Mouse (Mus musculus): ENCODE data around the gene Gm21028.
"Not testable (repeated sequence)": the region's sequence is repeated elsewhere in the genome, so short reads cannot be mapped to it uniquely, and the experiment has no call there.

Gene Gm21028

DNA sequence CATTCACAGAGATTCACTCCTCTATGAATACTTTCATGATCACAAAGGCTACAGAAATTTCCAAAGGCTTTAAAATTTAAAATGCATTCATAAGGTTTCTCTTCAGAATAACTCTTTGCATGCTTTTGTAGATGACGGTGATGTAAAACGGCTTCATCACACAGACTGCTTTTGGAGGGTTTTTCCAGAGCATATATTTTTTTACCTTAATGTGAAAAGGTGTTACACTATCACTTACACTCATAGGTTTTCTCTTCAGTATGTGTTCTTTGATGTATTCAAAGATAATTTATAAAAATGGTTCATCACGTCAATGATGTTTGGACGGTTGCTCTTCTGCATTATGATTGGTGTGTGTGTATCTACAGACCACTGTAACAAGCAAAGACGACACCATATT, at the start of gene Gm21028:
Gene Gm21028 (minus strand): TSS at position 101 of the 400 bp plus-strand sequence.
- DNase-seq (ENCODE audit: low read depth, low spot score), result no peak

DNA sequence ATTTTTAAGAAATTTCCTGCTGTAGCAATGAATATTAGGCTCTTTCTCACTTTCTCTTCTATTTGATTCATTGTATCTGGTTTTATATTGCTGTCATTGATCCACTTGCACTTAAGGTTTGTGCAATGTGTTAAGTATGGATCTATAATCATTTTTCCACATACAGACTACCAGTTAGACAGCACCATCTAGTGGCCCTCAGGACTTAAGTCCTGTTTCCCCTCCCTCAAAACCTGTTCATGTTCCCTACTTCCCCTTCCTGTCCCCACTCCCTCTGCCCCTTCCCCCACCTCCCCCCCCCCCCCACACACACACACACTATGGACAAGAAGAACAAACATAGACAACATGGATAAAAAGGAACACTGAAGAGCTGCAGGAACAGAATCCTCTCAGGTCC, 17.3 kb upstream of the Gm21028 start:
- not testable (repeated sequence) for DNase-seq (ENCODE audit: low read depth, low spot score)

DNA sequence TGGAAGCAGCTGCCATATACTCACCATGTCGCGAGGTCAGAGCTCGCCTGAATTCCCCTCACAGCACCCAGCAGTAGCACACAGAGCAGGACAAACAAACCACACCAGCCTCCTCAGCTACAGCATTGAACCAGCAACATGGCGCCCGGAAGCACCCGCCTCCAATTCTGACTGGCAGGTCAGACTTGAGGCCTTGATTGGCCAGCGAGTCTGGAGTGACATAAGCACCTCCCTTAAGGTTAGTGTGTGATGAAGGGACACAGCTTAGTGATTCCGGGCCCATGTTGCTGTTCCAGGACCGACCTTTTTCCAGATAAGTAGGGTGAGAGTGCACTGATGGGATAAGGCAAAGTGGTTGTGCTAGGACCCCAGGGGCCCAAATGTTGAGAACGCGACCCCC, 14.0 kb upstream of the Gm21028 start, which contains the start of gene Zfp977:
Gene Zfp977 (minus strand): TSS at position 135 of the 400 bp plus-strand sequence.
- not testable (repeated sequence) for DNase-seq (ENCODE audit: low read depth, low spot score)

DNA sequence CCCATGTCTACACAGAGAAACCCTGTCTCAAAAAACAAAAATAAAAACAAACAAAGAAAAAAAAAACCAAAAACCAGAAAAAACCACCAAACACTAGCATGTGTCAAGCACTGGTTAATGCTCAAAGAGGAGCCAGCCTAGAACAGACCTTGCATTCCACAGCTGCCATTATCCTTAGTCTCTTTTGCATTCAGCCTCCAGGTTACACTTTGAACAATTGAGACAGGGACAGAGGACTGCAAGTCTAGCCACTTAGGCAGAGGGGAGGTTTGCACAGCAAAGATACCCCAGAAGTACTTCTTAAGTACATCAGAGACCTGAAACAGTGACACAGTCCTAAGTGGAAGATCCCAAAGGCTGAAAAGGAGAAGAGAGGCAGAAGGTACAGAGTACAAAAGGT, 12.9 kb upstream of the Gm21028 start:
- not testable (repeated sequence) for DNase-seq (ENCODE audit: low read depth, low spot score)

DNA sequence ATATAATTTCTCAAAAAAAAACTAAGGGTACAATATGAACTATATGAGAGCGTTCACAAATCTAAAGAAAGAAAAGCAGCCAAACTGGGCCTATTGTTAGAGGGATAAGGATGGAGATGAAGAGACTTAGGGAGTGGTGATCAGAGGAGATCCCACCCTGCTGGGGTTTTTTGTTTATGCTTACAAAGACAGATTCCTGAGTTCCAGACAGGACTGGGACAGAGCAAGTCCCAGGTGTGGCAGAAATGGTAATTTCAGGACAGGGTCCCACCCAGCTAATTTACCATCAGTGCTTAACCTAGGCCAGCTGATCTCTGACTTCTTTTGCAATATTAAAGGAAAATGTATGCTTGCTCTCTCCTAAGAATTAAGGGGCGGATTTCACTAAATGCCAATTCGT, 26.6 kb downstream of the Gm21028 start:
- no peak for DNase-seq (ENCODE audit: low read depth, low spot score)
